Mouse (Mus musculus) thymus, postnatal 25 days (tissue): ENCODE results near the gene Rasl11a.
A peak's percentile ranks its signal among the peaks of the same experiment; 100 is the strongest.
"Not testable (repeated sequence)": the region's sequence is repeated elsewhere in the genome, so short reads cannot be mapped to it uniquely, and the experiment has no call there.

Experiments used
- DNase-seq: peaks from one replicate; pipeline ENCODE4 v3.0.0; 2022

The Rasl11a gene

DNA sequence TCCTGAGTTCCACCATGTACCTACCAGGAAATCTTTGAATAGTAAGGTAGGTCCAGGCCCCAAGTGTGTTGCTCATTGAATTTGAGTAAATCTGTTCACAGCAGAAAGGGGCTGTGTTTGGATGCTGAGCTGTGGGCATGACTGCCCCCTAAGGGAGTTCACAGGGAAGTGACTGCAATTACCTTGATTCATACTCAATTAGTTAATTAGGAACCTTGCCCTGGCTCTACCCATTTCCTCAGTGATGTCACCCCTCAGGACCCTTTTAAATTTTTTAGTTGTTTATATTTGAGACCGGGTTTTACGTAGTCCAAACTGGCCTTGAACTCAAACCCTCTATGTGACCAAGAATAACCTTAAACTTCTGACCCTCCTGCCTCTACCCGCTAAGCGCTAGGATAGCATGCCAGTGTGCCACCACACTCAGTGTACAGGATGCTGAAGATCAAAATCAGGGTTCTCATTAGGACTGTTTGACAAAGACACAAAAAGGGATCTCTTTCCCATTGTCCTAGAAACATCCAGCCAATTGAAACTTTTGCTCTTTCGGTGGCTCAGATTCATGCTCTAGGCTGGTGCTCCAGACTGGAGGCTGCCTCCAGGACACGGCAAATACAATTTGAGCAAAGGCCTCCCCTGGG lies 450 bp upstream of the Rasl11a start:
- no peak for DNase-seq

DNA sequence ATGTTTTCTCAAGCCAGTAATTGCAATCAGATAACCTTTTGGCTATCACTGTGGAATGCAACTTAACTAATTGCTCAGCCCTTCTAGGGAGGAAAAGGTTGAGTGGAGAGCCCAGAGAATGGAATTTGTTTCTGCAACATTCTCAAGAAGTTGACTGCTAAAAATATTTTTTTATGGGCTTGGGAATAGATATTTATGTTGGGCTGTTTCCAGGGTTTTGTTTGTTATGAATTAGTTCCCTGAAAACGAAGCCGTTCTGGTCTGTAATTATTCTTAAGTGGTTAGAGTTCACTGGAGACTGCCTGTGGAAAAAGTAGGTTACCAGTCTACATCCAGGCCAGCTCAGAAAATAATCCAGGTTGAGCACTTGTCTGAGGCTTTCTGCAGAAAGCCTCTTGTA lies 1.6 kb downstream of the Rasl11a start:
- no peak for DNase-seq

DNA sequence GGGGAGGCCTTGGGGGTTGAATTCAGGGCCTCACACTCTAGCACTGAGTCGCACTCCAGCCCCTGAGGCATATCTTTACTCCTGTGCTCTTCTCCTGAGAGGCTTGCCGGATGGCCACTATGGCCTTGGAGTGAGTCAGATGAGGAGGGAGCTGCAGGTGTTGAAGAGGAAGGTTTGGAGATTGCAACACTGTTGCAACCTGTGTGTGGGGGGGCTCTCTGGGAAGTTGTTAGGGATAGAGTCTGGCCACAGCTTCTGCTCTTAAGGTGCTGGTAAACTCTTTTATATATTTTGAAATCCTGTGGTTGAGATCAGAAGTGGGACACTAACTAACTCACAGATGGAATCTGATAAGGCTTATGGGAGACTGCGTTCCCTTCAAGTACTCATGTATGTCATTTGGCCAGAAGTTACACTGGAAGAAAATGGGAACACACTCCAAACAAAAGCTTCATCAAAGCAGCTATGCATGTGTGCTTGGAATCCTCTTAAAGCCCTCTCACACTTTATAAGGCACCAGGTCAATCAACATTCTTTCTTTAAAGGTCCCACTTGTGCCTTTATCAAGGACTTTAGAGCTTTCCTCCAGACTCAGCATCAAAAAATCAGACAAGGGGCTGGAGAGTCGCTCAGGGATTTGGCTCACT lies 4.2 kb downstream of the Rasl11a start:
- no peak for DNase-seq

DNA sequence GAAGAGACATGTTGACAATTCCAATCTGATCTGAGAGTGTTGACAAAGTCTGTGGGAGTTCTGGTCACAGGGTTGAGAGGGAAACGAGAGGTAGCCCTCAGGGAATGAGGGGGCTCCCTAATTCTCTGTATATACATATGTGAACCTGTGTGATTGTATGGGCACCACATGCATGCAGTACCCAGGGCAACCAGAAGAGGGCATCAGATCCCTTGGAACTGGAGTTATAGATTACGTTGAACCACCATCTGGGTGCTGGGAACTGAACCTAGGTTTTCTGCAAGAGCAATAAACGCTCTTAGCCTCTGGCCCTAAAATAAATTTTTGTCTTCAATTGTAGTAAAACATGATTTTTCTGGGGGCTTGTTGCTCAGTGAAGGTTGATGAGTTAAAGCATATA lies 11.2 kb downstream of the Rasl11a start:
- no peak for DNase-seq

DNA sequence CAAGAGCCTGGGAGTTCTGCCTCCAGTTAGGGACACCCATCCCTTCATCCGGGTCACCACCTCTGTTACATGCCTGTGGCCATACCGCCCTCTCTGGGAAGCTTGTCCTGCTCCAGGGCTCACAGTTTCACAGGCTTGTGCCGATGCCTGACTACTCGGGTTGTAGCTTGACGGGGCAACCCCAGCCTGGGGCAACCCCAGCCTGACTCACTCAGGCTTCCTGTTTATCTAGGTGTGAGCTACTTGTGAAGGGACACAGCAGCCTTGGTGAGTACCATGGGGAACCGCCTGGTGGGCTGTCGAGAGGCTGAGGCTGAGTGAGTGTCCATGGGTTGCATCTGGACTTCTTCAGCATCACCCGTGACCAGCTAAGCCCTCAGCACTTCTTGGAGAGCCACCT lies 12.7 kb downstream of the Rasl11a start:
- DNase-seq: no peak

DNA sequence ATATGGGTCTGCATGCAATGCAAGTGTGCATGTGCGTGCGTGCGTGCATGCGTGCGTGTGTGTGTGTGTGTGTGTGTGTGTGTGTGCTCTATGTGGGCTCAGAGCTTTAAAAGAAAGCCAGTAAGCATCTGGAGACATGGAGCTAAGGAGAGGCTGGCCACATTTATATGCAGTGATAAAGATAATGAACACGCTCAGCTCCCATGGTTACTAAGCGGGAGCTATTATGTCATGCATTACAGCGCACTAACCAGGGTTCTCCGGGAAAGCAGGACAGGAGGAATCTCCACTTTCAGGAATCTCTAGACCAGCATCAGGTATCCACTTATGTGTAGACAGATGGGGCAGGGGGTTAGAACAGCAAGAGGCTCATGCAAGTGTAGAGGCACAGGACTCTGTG lies 13.9 kb downstream of the Rasl11a start:
- DNase-seq: no peak

DNA sequence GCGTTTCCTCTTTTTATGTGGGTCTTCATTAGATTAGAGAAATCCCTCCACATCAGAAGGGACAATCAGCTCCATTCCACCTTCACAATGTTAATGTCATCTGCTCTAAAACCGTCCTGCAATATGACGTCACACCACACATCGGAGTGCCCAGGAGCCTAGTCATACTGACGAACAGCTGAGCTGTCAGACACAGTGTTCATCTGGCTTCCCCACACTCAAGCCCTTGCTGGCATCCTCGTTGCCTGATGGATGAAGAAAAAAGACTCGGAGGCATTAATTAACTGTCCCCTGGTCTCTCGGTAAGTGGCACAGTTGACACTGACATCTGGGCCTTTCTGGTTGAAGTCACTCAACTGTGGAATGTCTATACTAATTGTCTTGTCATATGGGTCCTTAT lies 14.4 kb downstream of the Rasl11a start:
- DNase-seq: no peak

DNA sequence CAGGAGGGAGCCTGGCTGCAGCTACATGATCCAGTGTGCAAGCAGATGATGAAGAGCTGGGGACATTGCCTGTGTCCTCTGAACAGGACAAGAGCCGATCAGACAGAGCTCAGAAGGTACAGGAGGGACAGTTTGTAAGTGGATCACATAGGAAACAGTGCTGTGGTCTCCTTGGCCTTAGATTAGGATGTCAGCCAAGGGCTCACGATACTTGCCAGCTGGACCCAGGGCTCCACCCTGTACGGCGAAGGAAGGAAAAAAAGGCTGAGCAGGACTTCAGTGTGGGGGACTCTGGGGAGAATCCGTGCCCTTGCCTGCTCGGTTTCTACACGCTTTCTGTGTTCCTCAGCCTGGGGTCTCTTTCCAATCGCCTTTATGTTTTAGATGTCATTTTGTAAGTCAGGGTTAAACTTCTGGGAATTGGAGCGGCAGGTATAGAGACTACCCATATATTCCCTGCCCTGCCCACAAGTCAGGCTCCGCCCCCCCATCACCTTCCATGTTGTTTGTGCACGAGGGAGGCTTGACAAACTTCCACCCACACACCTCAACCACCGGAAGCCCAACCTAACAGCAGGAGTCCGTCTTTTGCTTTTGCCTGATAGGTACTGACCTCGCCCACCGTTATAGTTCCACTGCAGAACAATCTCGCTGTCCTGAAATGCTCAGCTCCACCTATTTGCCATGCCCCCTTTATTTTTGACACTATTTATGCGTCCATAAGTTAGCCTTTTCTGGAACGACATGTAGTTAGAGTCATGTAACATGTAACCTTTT lies 15.5 kb downstream of the Rasl11a start:
- no peak for DNase-seq

DNA sequence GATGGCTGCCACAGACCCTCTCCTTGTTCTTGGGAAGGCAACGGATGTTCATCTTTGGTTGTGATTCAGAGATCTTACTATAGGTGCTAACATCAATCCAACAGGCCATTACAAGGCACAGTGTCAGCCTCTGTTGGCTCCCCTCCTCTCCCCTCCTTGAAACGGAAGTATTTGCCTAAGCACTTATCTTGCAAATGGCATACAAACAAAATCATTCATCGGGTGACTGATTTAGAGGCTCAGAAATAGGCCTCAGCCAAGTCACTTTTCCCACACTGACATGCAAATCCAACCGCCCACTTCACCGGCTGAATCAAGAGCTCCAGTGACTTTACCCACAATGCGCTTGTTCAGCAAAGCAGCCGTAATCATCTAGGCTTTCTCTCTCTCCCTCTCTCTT lies 16.7 kb downstream of the Rasl11a start:
- no peak for DNase-seq

DNA sequence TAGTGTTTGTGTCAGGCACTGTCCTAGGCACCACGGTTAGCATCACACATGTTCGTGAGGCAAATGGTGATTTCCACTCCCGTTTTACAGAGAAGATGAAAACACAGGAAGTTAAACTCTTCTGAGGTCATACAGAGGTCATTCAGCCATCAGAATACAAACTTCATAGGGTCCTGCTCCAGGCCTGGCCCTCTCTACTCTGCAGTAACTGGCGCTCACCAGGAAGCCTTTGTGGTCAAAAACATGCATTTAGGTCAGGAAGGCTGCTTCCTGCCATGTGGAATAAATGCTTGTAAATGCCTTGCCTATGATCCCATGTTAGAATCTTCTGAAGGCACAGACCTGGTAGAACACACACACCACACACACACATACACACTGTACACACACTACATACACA lies 20.6 kb downstream of the Rasl11a start:
- DNase-seq: no peak

DNA sequence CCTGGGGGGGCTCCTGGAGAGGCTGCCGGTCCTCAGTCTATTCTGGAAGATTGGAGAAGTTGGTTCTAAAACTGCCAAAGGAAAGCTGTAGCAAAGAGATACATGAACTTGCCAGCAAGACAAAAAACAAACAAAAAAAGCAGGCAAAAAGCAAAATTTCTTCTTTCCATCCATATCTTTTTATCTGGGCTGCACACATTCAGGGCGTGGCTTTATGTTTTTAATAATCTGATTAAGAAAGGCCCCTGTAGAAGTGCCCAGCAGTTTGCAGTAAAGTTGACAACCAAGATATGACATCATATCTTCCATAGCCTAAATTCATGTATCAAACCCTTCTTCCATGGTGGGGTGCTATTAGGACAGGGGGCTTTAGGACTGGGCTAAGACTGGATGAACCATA lies 21.4 kb downstream of the Rasl11a start:
- DNase-seq: no peak

DNA sequence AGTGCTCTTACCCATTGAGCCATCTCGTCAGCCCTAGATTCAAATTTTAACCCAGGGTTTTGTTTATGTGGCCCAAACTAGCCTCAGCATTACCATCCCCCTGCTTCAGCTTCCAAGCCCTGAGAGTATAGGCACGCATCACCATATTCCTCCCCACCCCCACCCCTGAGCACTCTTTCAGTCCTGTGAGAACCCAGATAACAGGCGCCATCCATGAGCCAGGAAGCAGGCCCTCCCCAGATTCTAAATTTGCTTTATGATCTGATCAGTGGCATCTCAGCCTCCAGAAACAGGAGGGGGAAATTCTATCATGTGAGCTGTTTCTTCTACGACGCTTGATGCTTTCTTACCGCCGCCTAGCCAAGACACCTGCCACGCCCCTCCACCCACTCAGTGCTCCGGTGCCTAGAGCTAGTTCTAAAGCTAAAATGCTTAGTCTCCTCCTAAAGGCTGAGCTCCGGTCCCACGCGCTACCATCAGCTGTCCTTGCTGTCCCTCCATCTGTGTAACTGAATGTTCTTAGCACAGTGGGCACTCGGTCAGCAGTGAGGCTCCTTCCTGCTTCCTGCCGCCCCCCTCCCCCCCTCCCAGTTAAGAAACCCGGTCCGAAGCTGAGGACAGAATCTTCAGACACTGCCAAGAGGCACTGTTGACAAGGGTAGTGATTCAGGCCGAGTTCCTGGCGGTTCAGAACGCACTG lies 22.5 kb downstream of the Rasl11a start:
- peak; percentile 64 for DNase-seq

DNA sequence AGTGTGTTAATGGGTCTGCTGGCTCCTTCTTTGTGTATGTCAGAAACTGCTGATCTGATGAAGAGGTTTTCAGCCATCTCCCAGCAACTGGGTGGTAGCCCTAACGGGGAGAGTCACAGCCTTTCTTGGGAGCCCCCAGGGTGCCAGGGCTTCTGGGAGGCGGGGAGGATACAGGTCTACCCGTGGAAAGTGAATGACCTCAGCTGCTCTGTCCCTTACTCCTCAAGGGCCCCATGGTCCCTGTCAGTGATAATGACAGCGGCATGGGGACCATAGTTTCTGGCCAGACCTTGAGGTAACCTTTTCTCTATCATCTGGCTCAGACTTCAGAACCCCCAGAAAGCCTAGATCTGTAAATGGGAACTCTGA lies 23.1 kb downstream of the Rasl11a start:
- DNase-seq: no peak

DNA sequence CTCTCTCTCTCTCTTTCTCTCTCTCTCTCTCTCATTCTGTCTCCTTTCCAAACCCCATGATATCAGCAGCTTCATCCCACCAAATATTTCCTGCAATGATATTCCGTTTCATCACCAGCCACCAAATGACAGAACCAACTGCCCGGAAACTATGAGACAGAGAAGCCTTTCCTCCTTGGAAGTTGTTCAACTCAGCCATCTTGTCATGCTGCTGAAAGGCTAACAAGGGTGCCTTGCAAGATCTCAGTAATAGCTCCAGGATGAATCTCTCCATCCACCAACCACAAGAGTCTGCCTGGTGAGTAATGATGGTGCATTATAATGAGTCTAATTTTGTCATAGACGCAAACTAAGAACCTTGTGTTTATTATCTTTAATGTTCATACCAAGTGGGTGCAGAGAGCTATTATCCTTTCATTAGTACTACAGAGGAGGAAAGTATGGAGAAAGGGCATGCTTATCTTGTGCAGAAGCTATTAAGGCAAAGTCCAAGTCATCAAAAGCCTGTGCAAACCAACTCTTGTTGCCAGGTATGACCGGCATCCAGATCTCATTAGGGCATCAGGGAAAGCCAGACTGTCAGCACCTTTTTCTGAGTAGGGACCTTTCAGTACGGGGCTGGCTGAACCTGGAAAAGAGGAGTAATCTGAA lies 28.2 kb downstream of the Rasl11a start:
- no peak for DNase-seq

DNA sequence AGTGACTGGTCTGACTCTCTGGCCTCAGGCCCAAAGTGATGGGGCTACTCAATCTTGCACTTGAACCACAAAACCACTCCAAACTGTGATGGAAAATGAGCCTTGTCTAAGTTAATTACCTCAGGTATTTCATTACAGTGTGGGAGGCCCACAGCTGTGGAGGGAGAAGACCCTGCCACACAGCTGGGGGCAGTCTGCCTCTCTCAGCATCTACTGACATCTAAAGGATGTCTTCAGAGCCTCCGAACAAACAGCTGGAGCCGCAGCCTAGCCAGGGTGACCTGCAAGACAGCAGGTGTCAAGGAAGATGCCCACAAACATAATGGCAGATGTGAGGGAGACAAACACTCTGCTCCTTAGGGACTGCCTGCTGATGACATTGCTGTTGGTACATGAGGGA lies 31.2 kb downstream of the Rasl11a start:
- DNase-seq: no peak

DNA sequence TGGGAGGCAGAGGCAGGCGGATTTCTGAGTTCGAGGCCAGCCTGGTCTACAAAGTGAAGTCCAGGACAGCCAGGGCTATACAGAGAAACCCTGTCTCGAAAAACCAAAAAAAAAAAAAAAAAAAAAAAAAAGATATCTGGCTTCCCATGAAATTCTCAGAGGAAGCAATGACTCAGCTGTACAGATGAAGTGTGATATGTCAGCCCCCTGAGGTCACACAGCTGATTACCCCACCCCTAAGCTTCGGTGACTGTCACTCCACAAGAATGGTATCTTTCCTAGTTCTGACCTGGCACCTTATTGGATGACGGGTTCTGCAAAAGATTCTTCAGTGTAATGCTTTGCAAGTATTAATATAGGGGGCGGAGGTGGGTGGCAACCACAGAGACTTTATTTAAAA lies 33.0 kb downstream of the Rasl11a start:
- DNase-seq: not testable (repeated sequence)

DNA sequence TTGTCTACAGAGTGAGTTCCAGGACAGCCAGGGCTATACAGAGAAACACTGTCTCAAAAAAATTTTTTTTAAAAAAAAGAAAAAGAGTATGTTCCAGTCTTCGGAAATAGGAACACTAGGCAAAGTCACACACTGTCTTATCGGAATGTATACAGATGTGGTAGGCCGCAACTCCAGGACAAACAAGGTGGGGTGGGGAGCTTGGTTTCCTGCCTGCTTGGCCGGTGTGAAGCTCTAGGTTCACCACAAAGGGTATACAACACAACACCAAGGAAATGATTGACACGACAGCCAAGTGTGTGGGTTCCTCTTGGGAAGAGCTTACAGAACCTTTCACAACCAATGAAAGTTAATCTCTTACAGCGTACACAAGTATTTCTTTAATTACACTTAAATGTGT lies 37.4 kb downstream of the Rasl11a start:
- no peak for DNase-seq

DNA sequence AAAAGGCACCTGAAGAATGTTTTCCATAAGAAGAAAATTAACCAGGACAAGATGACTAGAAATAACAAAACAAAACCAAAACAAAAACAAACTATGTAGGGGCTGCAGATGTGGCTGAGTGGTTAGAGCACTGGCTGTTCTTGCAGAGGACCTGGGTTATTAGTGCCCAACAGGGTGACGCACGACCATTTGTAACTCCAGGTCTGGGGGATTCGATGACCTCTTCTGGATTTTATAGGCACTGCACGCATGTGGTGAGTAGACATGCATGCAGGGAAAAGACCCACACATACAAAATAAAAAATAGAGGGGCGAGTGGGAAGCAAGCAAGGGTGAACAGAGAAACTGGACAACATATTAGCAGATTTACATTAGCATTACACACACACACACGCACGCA lies 38.2 kb downstream of the Rasl11a start:
- no peak for DNase-seq

DNA sequence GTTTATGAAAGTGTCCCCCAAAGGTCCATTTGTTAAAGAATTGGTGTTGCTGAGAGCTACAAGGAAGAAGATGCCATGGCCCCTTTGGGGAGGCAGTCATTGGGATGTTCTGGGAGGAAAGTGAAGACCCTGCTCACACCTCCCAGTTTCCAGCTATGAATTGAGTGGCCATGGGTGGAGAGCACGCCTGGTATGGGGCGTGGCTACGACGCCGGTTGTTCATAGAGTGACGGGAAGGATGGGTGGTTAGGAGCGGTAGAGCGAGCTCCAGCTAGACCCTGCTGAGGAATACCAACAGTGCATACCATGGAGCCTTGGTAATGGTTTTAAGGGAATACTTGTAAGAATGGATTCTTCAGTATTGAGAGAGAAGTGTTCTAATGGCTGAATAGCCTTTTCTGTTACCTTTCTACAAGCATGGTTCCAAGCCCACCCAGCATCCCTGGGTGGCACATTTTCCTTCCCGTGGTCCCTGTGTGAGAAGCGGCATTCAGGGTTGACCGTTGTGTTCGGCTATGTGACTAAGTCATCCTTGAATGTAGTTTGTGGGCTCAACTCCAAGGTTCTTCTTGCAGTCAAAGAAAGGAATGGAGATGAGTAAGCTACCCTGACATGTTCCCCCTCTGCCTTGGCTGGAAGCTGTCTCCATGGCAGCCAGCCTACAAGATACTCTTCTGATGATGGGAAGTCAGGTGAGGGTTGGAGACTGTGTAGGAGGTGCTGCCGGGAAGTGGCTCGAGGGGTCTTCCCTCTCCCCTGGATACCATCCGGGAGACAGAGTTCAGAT lies 38.8 kb downstream of the Rasl11a start:
- no peak for DNase-seq

DNA sequence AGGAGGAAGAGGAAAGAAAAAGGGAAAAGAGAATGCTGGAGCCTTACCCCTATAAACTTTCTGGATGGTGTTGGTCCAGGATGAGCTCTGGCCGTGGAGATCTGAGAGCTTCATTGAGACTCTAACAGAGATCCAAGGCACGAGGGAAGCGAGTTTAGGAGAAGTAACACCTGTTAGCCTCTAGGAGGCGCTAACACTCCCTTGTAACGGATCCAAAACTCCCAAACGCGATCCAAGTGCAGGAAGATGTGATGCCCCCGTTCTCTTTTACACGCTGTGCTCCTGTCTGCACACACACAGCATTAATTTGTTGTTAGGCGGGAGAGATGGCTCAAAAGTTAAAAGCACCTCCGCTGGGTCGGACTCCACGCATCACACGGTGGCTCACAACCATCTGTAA lies 46.3 kb downstream of the Rasl11a start:
- no peak for DNase-seq

DNA sequence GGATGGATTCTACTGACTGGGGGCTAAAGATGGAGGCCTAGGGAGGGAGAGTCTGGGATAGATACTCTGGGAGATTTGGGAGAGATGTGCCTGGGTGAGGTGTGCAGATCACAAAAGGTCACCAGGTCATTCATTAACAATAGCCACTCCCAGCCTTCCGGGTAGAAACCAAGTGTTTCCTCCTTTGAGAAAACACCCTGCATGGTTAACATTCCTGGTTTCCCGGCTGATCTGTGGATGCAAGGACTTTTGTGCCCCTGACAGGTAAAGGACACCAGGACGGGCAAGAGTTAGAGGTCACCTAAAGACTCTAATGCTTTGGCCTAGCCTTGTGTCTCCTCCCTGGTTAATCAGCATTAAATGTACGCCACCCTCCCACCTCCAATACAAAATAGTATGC lies 48.0 kb downstream of the Rasl11a start:
- DNase-seq: no peak

DNA sequence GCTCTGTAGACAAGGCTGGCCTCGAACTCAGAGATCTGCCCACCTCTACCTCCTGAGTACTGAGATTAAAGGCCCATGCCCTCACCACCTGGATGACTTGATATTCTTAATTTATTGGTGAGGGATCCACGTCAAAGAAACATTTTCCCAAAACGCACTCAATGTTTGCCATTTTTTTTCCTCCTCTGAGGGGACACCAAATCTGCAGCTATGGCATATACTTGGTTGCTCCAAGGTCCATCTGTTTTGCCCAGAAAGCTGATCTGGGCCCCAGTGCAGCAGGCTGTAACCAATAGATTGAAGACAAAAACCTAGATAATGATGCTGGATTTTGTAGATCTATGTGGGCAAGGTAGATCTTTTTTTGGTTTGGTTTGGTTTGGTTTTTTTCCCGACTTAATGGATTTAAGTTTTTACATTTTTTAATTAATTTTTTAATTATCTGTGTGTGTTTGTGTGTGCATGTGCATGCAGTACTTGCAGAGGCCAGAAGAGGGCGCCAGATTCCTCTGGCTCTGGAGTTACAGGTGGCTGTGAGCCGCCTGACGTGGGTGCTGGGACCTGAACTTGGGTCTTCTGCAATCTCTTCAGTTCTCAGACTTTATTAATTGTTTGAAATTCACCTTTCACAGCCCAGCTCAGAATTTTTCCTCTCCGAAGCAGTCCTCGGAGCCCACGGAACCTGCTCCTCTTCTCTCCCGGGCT lies 48.8 kb downstream of the Rasl11a start:
- DNase-seq: no peak
